Mouse (Mus musculus) ES-Bruce4 (cell line): ENCODE results near the gene Drg1.
"Not testable (repeated sequence)": the region's sequence is repeated elsewhere in the genome, so short reads cannot be mapped to it uniquely, and the experiment has no call there.

ENCODE experiments used
- CTCF ChIP-seq: IDR thresholded peaks from one replicate; pipeline ENCODE4 v1.8.1; 2011; ENCODE audit warnings: low read depth, low read length
- EP300 ChIP-seq: IDR thresholded peaks from 2 replicates; pipeline ENCODE4 v1.6.1; 2011; ENCODE audit warnings: low read depth, low read length; ENCODE audit not compliant: insufficient read depth
- POLR2A ChIP-seq: IDR thresholded peaks from one replicate; pipeline ENCODE4 v1.8.1; 2011; ENCODE audit warnings: low read length; ENCODE audit not compliant: insufficient read depth

- TF ChIP-seq CTCF, EP300, POLR2A: not testable (repeated sequence)
Observed at GRCm38 (mm10) chr11:3167571-3168001, 98.6 kb downstream of the Drg1 start.
